Comparison of ENCODE assay signal across 19 mouse cellular contexts in genomic region chr12:116500652-116501051, GRCm38 (mm10). TPM values are rescaled to one million over a fixed set of nuclear protein-coding genes. Genes with fewer than 3 reads are reported as not detected.
DNase-seq lines count a peak whose midpoint lies in the region; ATAC-seq and TF ChIP-seq lines count a peak whose summit lies in the region.
"Had no signal": no experiment of that assay in that cellular context is flagged by ENCODE, and none has a peak within 500 bp of the region (broad histone marks: within the 10 kb centered on the region; RNA-seq: fewer than 3 reads in every experiment).

No protein-coding gene starts in this region.

- H3K4me1 ChIP-seq in cerebellum, adult 2 months (ENCODE audit: control insufficient read depth, insufficient read depth, low read length), result peaks cover 12% of the 10 kb centered on the region; the same call in 1 of the 2 replicates
- no peaks in the 10 kb centered on the region for H3K4me1 ChIP-seq in forebrain, postnatal 0 days (ENCODE audit: insufficient read depth)
- H3K4me1 ChIP-seq in forebrain, embryonic 13.5 days, result no peaks in the 10 kb centered on the region
- no peaks in the 10 kb centered on the region for H3K4me1 ChIP-seq in hindbrain, embryonic 16.5 days (ENCODE audit: control insufficient read depth, insufficient read depth, low read depth, low read length)
- H3K4me1 ChIP-seq in hindbrain, embryonic 11.5 days (replicated peaks; ENCODE audit: control insufficient read depth, insufficient read depth, low read length), result no peaks in the 10 kb centered on the region
- H3K4me1 ChIP-seq: embryonic facial prominence, embryonic 15.5 days; forebrain, embryonic 10.5 days; intestine, embryonic 15.5 days had no signal

- 34% methylated on average over 11 of the region's 11 CpGs for WGBS in cerebellum, adult 2 months
- 89% methylated on average over 11 of the region's 11 CpGs for WGBS in forebrain, postnatal 0 days
- WGBS in forebrain, embryonic 13.5 days, result 86% methylated on average over 11 of the region's 11 CpGs
- WGBS in hindbrain, embryonic 16.5 days, result 73% methylated on average over 11 of the region's 11 CpGs
- 82% methylated on average over 11 of the region's 11 CpGs for WGBS in hindbrain, embryonic 11.5 days

- no peaks in the 10 kb centered on the region for H3K27me3 ChIP-seq in cerebellum, adult 2 months (ENCODE audit: control insufficient read depth, insufficient read depth, low read length)
- H3K27me3 ChIP-seq in forebrain, postnatal 0 days (ENCODE audit: insufficient read depth, low read length), result no peaks in the 10 kb centered on the region
- no peaks in the 10 kb centered on the region for H3K27me3 ChIP-seq in forebrain, embryonic 13.5 days
- no peaks in the 10 kb centered on the region for H3K27me3 ChIP-seq in hindbrain, embryonic 16.5 days (replicated peaks; ENCODE audit: control insufficient read depth, insufficient read depth, low read length)
- no peaks in the 10 kb centered on the region for H3K27me3 ChIP-seq in hindbrain, embryonic 11.5 days (ENCODE audit: control insufficient read depth, insufficient read depth, low read length)
- H3K27me3 ChIP-seq: embryonic facial prominence, embryonic 15.5 days; intestine, embryonic 15.5 days had no signal

- TF ChIP-seq CTCF in cerebellum, adult 2 months (IDR thresholded peaks at IDR 0.05; ENCODE audit: borderline replicate concordance, insufficient read depth, low read depth, low read length), result no peak
- TF ChIP-seq CTCF in forebrain, postnatal 0 days (IDR thresholded peaks at IDR 0.05; ENCODE audit: low read depth), result no peak
- TF ChIP-seq CTCF in brain, embryonic 14.5 days (IDR thresholded peaks at IDR 0.05; ENCODE audit: borderline replicate concordance, extremely low read depth, insufficient read depth, insufficient read length), result no peak

- H3K4me2 ChIP-seq in forebrain, postnatal 0 days (ENCODE audit: low read depth), result no peak overlapping the region
- no peak overlapping the region for H3K4me2 ChIP-seq in forebrain, embryonic 13.5 days
- H3K4me2 ChIP-seq in hindbrain, embryonic 16.5 days (ENCODE audit: low read length), result no peak overlapping the region
- no peak overlapping the region for H3K4me2 ChIP-seq in hindbrain, embryonic 11.5 days (replicated peaks; ENCODE audit: low read depth, low read length)
- H3K4me2 ChIP-seq: embryonic facial prominence, embryonic 15.5 days; intestine, embryonic 15.5 days had no signal

- no peak overlapping the region for H3K9ac ChIP-seq in forebrain, postnatal 0 days
- no peak overlapping the region for H3K9ac ChIP-seq in forebrain, embryonic 13.5 days
- no peak overlapping the region for H3K9ac ChIP-seq in hindbrain, embryonic 16.5 days (ENCODE audit: low read depth, low read length)
- H3K9ac ChIP-seq in hindbrain, embryonic 11.5 days (ENCODE audit: low read depth, low read length), result no peak overlapping the region
- H3K9ac ChIP-seq: embryonic facial prominence, embryonic 15.5 days; intestine, embryonic 15.5 days had no signal

- TF ChIP-seq POLR2A in cerebellum, adult 2 months (IDR thresholded peaks at IDR 0.05; ENCODE audit: borderline replicate concordance, insufficient read depth, low read length), result no peak
- no peak for TF ChIP-seq POLR2A in brain, embryonic 14.5 days (IDR thresholded peaks at IDR 0.05; ENCODE audit: borderline replicate concordance, extremely low read depth, insufficient read depth, insufficient read length, poor library complexity, severe bottlenecking)

- no peak overlapping the region for H3K27ac ChIP-seq in cerebellum, adult 2 months (ENCODE audit: insufficient read depth, low read length)
- no peak overlapping the region for H3K27ac ChIP-seq in forebrain, postnatal 0 days (ENCODE audit: low read depth, low read length)
- no peak overlapping the region for H3K27ac ChIP-seq in forebrain, embryonic 13.5 days
- no peak overlapping the region for H3K27ac ChIP-seq in hindbrain, embryonic 16.5 days (ENCODE audit: low read depth, low read length)
- no peak overlapping the region for H3K27ac ChIP-seq in hindbrain, embryonic 11.5 days (ENCODE audit: low read depth, low read length)
- H3K27ac ChIP-seq: embryonic facial prominence, embryonic 15.5 days; forebrain, embryonic 10.5 days; gastrocnemius, adult 2 months; intestine, embryonic 15.5 days had no signal

- no peaks in the 10 kb centered on the region for H3K36me3 ChIP-seq in forebrain, postnatal 0 days (ENCODE audit: insufficient read depth)
- no peaks in the 10 kb centered on the region for H3K36me3 ChIP-seq in forebrain, embryonic 13.5 days (ENCODE audit: poor library complexity, severe bottlenecking)
- H3K36me3 ChIP-seq in hindbrain, embryonic 16.5 days (ENCODE audit: control insufficient read depth, insufficient read depth, low read length), result no peaks in the 10 kb centered on the region
- no peaks in the 10 kb centered on the region for H3K36me3 ChIP-seq in hindbrain, embryonic 11.5 days (ENCODE audit: control insufficient read depth, insufficient read depth, low read length)
- H3K36me3 ChIP-seq: embryonic facial prominence, embryonic 15.5 days; forebrain, embryonic 10.5 days; intestine, embryonic 15.5 days had no signal

- H3K9me3 ChIP-seq in forebrain, postnatal 0 days (ENCODE audit: low read length), result no peaks in the 10 kb centered on the region
- no peaks in the 10 kb centered on the region for H3K9me3 ChIP-seq in forebrain, embryonic 13.5 days (replicated peaks)
- H3K9me3 ChIP-seq in hindbrain, embryonic 16.5 days (ENCODE audit: control insufficient read depth, low read length), result no peaks in the 10 kb centered on the region
- no peaks in the 10 kb centered on the region for H3K9me3 ChIP-seq in hindbrain, embryonic 11.5 days (ENCODE audit: control insufficient read depth, low read length)
- H3K9me3 ChIP-seq: embryonic facial prominence, embryonic 15.5 days; forebrain, embryonic 10.5 days; intestine, embryonic 15.5 days had no signal

- peak; percentile 59; the same call in 1 of the 2 replicates for ATAC-seq in forebrain, postnatal 0 days
- ATAC-seq in forebrain, embryonic 13.5 days, result no peak
- peak; percentile 34; the same call in 1 of the 2 replicates for ATAC-seq in hindbrain, embryonic 16.5 days
- ATAC-seq in hindbrain, embryonic 11.5 days (ENCODE audit: low FRiP score), result no peak
- ATAC-seq: intestine, embryonic 15.5 days had no signal

- no peak overlapping the region for H3K4me3 ChIP-seq in cerebellum, adult 2 months (replicated peaks; ENCODE audit: insufficient read depth, low read depth, low read length)
- no peak overlapping the region for H3K4me3 ChIP-seq in forebrain, postnatal 0 days (ENCODE audit: low read depth, low read length)
- no peak overlapping the region for H3K4me3 ChIP-seq in forebrain, embryonic 13.5 days
- no peak overlapping the region for H3K4me3 ChIP-seq in hindbrain, embryonic 16.5 days (ENCODE audit: low read length)
- no peak overlapping the region for H3K4me3 ChIP-seq in hindbrain, embryonic 11.5 days (ENCODE audit: low read depth, low read length)
- H3K4me3 ChIP-seq: embryonic facial prominence, embryonic 15.5 days; erythroblast, embryonic 14.5 days; forebrain, embryonic 10.5 days; gastrocnemius, adult 2 months; intestine, embryonic 15.5 days had no signal

- peak; percentile 33 to 35 for DNase-seq in cerebellum, adult 2 months
- DNase-seq in cerebellum, adult 9-10 months, result no peak
- DNase-seq in forebrain, postnatal 0 days, result no peak
- no peak for DNase-seq in hindbrain, embryonic 11.5 days (ENCODE audit: low spot score)
- peak; percentile 20 for DNase-seq in brain, embryonic 14.5 days (ENCODE audit: low read depth)
- DNase-seq: adrenal gland, postnatal 10 days; gastrocnemius, adult 2 months; gastrocnemius, postnatal 25 days; heart, postnatal 10 days; heart, postnatal 4 days; kidney, adult 18-20 months had no signal

RNA-seq across cellular contexts. Expression of gene Ptprn2, which starts 15.1 kb away (rescaled TPM):
- 97.8 and 103 TPM in 2 replicates for polyA plus RNA-seq in cerebellum, adult 2 months (2012; rRNA removed)
- 77.4 and 91.1 TPM in 2 replicates for total RNA-seq in forebrain, postnatal 0 days (2014; rRNA removed)
- 14.6 and 15.9 TPM in 2 replicates for polyA plus RNA-seq in forebrain, postnatal 0 days (2015; fragmentation: Nextera tagmentation; extraction: Ambion mirVana)
- polyA plus RNA-seq in forebrain, embryonic 13.5 days (2015; fragmentation: Nextera tagmentation; extraction: Ambion mirVana), result 6.6 and 9.7 TPM in 2 replicates
- 11.7 and 12.0 TPM in 2 replicates for polyA plus RNA-seq in hindbrain, embryonic 16.5 days (2015; fragmentation: Nextera tagmentation; extraction: Ambion mirVana)
- 3.9 and 6.9 TPM in 2 replicates for polyA plus RNA-seq in hindbrain, embryonic 11.5 days (2014; fragmentation: Nextera tagmentation; extraction: Ambion mirVana)
- polyA plus RNA-seq in brain, embryonic 14.5 days (2012; rRNA removed), result 50.3 and 63.0 TPM in 2 replicates
- total RNA-seq: gastrocnemius, adult 2 months; gastrocnemius, postnatal 25 days; granulocyte monocyte progenitor cell, adult 5-6 weeks; MEL had no signal

Comparison
In these comparisons a context has a peak if more than half of its experiments do, and no peak if none do; other contexts are left out.
1. DNase-seq: peak in cerebellum, adult 2 months (2 of 2) and brain, embryonic 14.5 days (single experiment); none in cerebellum, adult 9-10 months (single experiment), forebrain, postnatal 0 days (single experiment) and hindbrain, embryonic 11.5 days (single experiment).
2. ATAC-seq: peak in forebrain, postnatal 0 days (single experiment) and hindbrain, embryonic 16.5 days (single experiment); none in forebrain, embryonic 13.5 days (single experiment) and hindbrain, embryonic 11.5 days (single experiment).